ENCODE assay signal across 16 mouse cellular contexts in genomic region chr3:107742071-107742710, GRCm38 (mm10). TPM values are rescaled to one million over a fixed set of nuclear protein-coding genes. Genes with fewer than 3 reads are reported as not detected.
DNase-seq lines count a peak whose midpoint lies in the region; ATAC-seq and TF ChIP-seq lines count a peak whose summit lies in the region.
"Had no signal": no experiment of that assay in that cellular context is flagged by ENCODE, and none has a peak within 500 bp of the region (broad histone marks: within the 10 kb centered on the region; RNA-seq: fewer than 3 reads in every experiment).

No protein-coding gene starts in this region.

- DNase-seq in midbrain, embryonic 11.5 days (ENCODE audit: low spot score, missing footprints), result no peak
- DNase-seq in thymus, adult 18-20 months, result no peak
- DNase-seq: gastrocnemius, postnatal 14 days; heart, postnatal 14 days; kidney, adult 9 months; lung, postnatal 4 days; right cerebral cortex, postnatal 14 days had no signal

- no peak overlapping the region for H3K9ac ChIP-seq in forebrain, embryonic 16.5 days (replicated peaks; ENCODE audit: low read depth, low read length)
- no peak overlapping the region for H3K9ac ChIP-seq in forebrain, embryonic 15.5 days (replicated peaks)
- no peak overlapping the region for H3K9ac ChIP-seq in intestine, embryonic 16.5 days (ENCODE audit: low read depth, low read length)
- H3K9ac ChIP-seq in intestine, postnatal 0 days (ENCODE audit: low read depth, low read length), result no peak overlapping the region
- H3K9ac ChIP-seq in midbrain, embryonic 12.5 days (replicated peaks), result no peak overlapping the region
- no peak overlapping the region for H3K9ac ChIP-seq in midbrain, embryonic 11.5 days (ENCODE audit: low read length)
- H3K9ac ChIP-seq in stomach, embryonic 16.5 days (ENCODE audit: low read length), result 0 out of 2 replicates have a peak overlapping the region, but pooled peaks have one; percentile 22
- H3K9ac ChIP-seq: liver, embryonic 12.5 days had no signal

- no peaks in the 10 kb centered on the region for H3K9me3 ChIP-seq in forebrain, embryonic 16.5 days (ENCODE audit: control insufficient read depth, low read length)
- H3K9me3 ChIP-seq in forebrain, embryonic 15.5 days, result no peaks in the 10 kb centered on the region
- H3K9me3 ChIP-seq in intestine, embryonic 16.5 days (ENCODE audit: control insufficient read depth, low read length), result no peaks in the 10 kb centered on the region
- no peaks in the 10 kb centered on the region for H3K9me3 ChIP-seq in intestine, postnatal 0 days (ENCODE audit: control insufficient read depth)
- no peaks in the 10 kb centered on the region for H3K9me3 ChIP-seq in midbrain, embryonic 12.5 days
- H3K9me3 ChIP-seq in midbrain, embryonic 11.5 days (ENCODE audit: control insufficient read depth, low read length), result no peaks in the 10 kb centered on the region
- no peaks in the 10 kb centered on the region for H3K9me3 ChIP-seq in stomach, embryonic 16.5 days (replicated peaks; ENCODE audit: control insufficient read depth, low read length)
- H3K9me3 ChIP-seq: G1E; liver, embryonic 12.5 days had no signal

- H3K4me2 ChIP-seq in forebrain, embryonic 16.5 days (ENCODE audit: low read length), result no peak overlapping the region
- no peak overlapping the region for H3K4me2 ChIP-seq in forebrain, embryonic 15.5 days (replicated peaks)
- H3K4me2 ChIP-seq in intestine, embryonic 16.5 days (ENCODE audit: low read depth, low read length), result no peak overlapping the region
- no peak overlapping the region for H3K4me2 ChIP-seq in intestine, postnatal 0 days (replicated peaks; ENCODE audit: low read depth)
- no peak overlapping the region for H3K4me2 ChIP-seq in midbrain, embryonic 12.5 days (replicated peaks)
- no peak overlapping the region for H3K4me2 ChIP-seq in midbrain, embryonic 11.5 days
- H3K4me2 ChIP-seq in stomach, embryonic 16.5 days (ENCODE audit: low read depth, low read length), result no peak overlapping the region
- H3K4me2 ChIP-seq: liver, embryonic 12.5 days had no signal

- no peak overlapping the region for H3K4me3 ChIP-seq in forebrain, embryonic 16.5 days (replicated peaks; ENCODE audit: low read length)
- H3K4me3 ChIP-seq in forebrain, embryonic 15.5 days, result no peak overlapping the region
- no peak overlapping the region for H3K4me3 ChIP-seq in intestine, embryonic 16.5 days (ENCODE audit: low read length)
- no peak overlapping the region for H3K4me3 ChIP-seq in intestine, postnatal 0 days (ENCODE audit: low read depth, low read length)
- H3K4me3 ChIP-seq in midbrain, embryonic 12.5 days, result no peak overlapping the region
- no peak overlapping the region for H3K4me3 ChIP-seq in midbrain, embryonic 11.5 days (ENCODE audit: low read depth, low read length)
- H3K4me3 ChIP-seq in stomach, embryonic 16.5 days (replicated peaks; ENCODE audit: low read length), result no peak overlapping the region
- H3K4me3 ChIP-seq: erythroblast, embryonic 14.5 days; liver, embryonic 12.5 days had no signal

- no peak for TF ChIP-seq CTCF in intestine, postnatal 0 days (IDR thresholded peaks at IDR 0.05; ENCODE audit: low read depth)

- no peaks in the 10 kb centered on the region for H3K27me3 ChIP-seq in forebrain, embryonic 16.5 days (replicated peaks; ENCODE audit: control insufficient read depth, insufficient read depth, low read length)
- no peaks in the 10 kb centered on the region for H3K27me3 ChIP-seq in forebrain, embryonic 15.5 days
- no peaks in the 10 kb centered on the region for H3K27me3 ChIP-seq in intestine, embryonic 16.5 days (replicated peaks; ENCODE audit: control insufficient read depth, insufficient read depth, low read length)
- H3K27me3 ChIP-seq in intestine, postnatal 0 days (replicated peaks; ENCODE audit: control insufficient read depth, insufficient read depth, low read length), result no peaks in the 10 kb centered on the region
- no peaks in the 10 kb centered on the region for H3K27me3 ChIP-seq in midbrain, embryonic 12.5 days
- no peaks in the 10 kb centered on the region for H3K27me3 ChIP-seq in midbrain, embryonic 11.5 days (ENCODE audit: control insufficient read depth, insufficient read depth, low read length)
- no peaks in the 10 kb centered on the region for H3K27me3 ChIP-seq in stomach, embryonic 16.5 days (ENCODE audit: control insufficient read depth, insufficient read depth, low read length)
- H3K27me3 ChIP-seq: liver, embryonic 12.5 days had no signal

- H3K27ac ChIP-seq in forebrain, embryonic 16.5 days (ENCODE audit: low read length), result peak overlapping the region; percentile 6; the same call in 1 of the 2 replicates
- H3K27ac ChIP-seq in forebrain, embryonic 15.5 days (replicated peaks), result no peak overlapping the region
- peak overlapping the region; percentile 68; the same call in 1 of the 2 replicates for H3K27ac ChIP-seq in intestine, embryonic 16.5 days (ENCODE audit: low read length)
- H3K27ac ChIP-seq in intestine, postnatal 0 days (ENCODE audit: low read depth, low read length), result no peak overlapping the region
- H3K27ac ChIP-seq in midbrain, embryonic 12.5 days (replicated peaks), result 0 out of 2 replicates have a peak overlapping the region, but pooled peaks have one; percentile 16
- H3K27ac ChIP-seq in midbrain, embryonic 11.5 days (ENCODE audit: low read depth, low read length), result no peak overlapping the region
- H3K27ac ChIP-seq in stomach, embryonic 16.5 days (ENCODE audit: low read length), result peak overlapping the region; percentile 83
- H3K27ac ChIP-seq: liver, embryonic 12.5 days had no signal

- 90% methylated on average over 10 of the region's 10 CpGs for WGBS in forebrain, embryonic 16.5 days
- 92% methylated on average over 10 of the region's 10 CpGs for WGBS in forebrain, embryonic 15.5 days
- 87% methylated on average over 10 of the region's 10 CpGs for WGBS in intestine, embryonic 16.5 days
- 85% methylated on average over 10 of the region's 10 CpGs for WGBS in intestine, postnatal 0 days
- 86% methylated on average over 10 of the region's 10 CpGs for WGBS in midbrain, embryonic 12.5 days
- 90% methylated on average over 10 of the region's 10 CpGs for WGBS in midbrain, embryonic 11.5 days
- 83% methylated on average over 10 of the region's 10 CpGs for WGBS in stomach, embryonic 16.5 days

- no peak for ATAC-seq in forebrain, embryonic 16.5 days
- no peak for ATAC-seq in forebrain, embryonic 15.5 days (replicated peaks)
- ATAC-seq in intestine, embryonic 16.5 days, result no peak
- no peak for ATAC-seq in intestine, postnatal 0 days
- ATAC-seq in midbrain, embryonic 12.5 days (ENCODE audit: low FRiP score, low read depth), result no peak
- no peak for ATAC-seq in midbrain, embryonic 11.5 days (ENCODE audit: low FRiP score)
- no peak for ATAC-seq in stomach, embryonic 16.5 days (ENCODE audit: insufficient read depth, low FRiP score)
- ATAC-seq: liver, embryonic 12.5 days had no signal

- no peaks in the 10 kb centered on the region; the same call in 1 of the 2 replicates for H3K36me3 ChIP-seq in forebrain, embryonic 16.5 days (ENCODE audit: control insufficient read depth, insufficient read depth)
- no peaks in the 10 kb centered on the region for H3K36me3 ChIP-seq in forebrain, embryonic 15.5 days
- H3K36me3 ChIP-seq in intestine, embryonic 16.5 days (ENCODE audit: control insufficient read depth, insufficient read depth, low read length), result no peaks in the 10 kb centered on the region; the same call in 1 of the 2 replicates
- H3K36me3 ChIP-seq in intestine, postnatal 0 days (ENCODE audit: control insufficient read depth, insufficient read depth), result 0 out of 2 replicates have a peak, but pooled peaks cover 5% of the 10 kb centered on the region
- H3K36me3 ChIP-seq in midbrain, embryonic 12.5 days, result 0 out of 2 replicates have a peak, but pooled peaks cover 12% of the 10 kb centered on the region
- no peaks in the 10 kb centered on the region for H3K36me3 ChIP-seq in midbrain, embryonic 11.5 days (ENCODE audit: control insufficient read depth, insufficient read depth, low read length)
- H3K36me3 ChIP-seq in stomach, embryonic 16.5 days (ENCODE audit: control insufficient read depth, insufficient read depth, low read length), result no peaks in the 10 kb centered on the region
- H3K36me3 ChIP-seq: G1E had no signal

- peaks cover 22% of the 10 kb centered on the region for H3K4me1 ChIP-seq in forebrain, embryonic 16.5 days (replicated peaks; ENCODE audit: control insufficient read depth, insufficient read depth, low read length)
- peaks cover 27% of the 10 kb centered on the region for H3K4me1 ChIP-seq in forebrain, embryonic 15.5 days
- H3K4me1 ChIP-seq in intestine, embryonic 16.5 days (ENCODE audit: control insufficient read depth, insufficient read depth, low read length), result peaks cover 27% of the 10 kb centered on the region
- H3K4me1 ChIP-seq in intestine, postnatal 0 days (replicated peaks; ENCODE audit: control insufficient read depth, insufficient read depth, low read length), result peaks cover 5% of the 10 kb centered on the region; the same call in 1 of the 2 replicates
- peaks cover 29% of the 10 kb centered on the region for H3K4me1 ChIP-seq in midbrain, embryonic 12.5 days
- peaks cover 21% of the 10 kb centered on the region for H3K4me1 ChIP-seq in midbrain, embryonic 11.5 days (ENCODE audit: control insufficient read depth, insufficient read depth, low read length)
- H3K4me1 ChIP-seq in stomach, embryonic 16.5 days (ENCODE audit: control insufficient read depth, insufficient read depth, low read length), result peaks cover 26% of the 10 kb centered on the region

RNA-seq across cellular contexts. Expression of gene Csf1, which starts 18.1 kb away (rescaled TPM):
- 7.3 and 8.1 TPM in 2 replicates for polyA plus RNA-seq in forebrain, embryonic 16.5 days (2015; fragmentation: Nextera tagmentation; extraction: Ambion mirVana)
- polyA plus RNA-seq in forebrain, embryonic 15.5 days (2015; fragmentation: Nextera tagmentation; extraction: Ambion mirVana), result 6.5 and 7.9 TPM in 2 replicates
- polyA plus RNA-seq in intestine, embryonic 16.5 days (2015; fragmentation: Nextera tagmentation; extraction: Ambion mirVana), result 11.8 and 13.9 TPM in 2 replicates
- 8.6 and 9.2 TPM in 2 replicates for polyA plus RNA-seq in intestine, postnatal 0 days (2015; fragmentation: Nextera tagmentation; extraction: Ambion mirVana)
- 7.1 and 8.5 TPM in 2 replicates for polyA plus RNA-seq in midbrain, embryonic 12.5 days (2016; fragmentation: Nextera tagmentation; extraction: Ambion mirVana)
- 4.6 and 5.7 TPM in 2 replicates for polyA plus RNA-seq in midbrain, embryonic 11.5 days (2014; fragmentation: Nextera tagmentation; extraction: Ambion mirVana)
- polyA plus RNA-seq in stomach, embryonic 16.5 days (2015; fragmentation: Nextera tagmentation; extraction: Ambion mirVana), result 19.2 and 20.2 TPM in 2 replicates

RNA-seq across cellular contexts. Expression of gene Ahcyl1, which starts 45.8 kb away (rescaled TPM):
- polyA plus RNA-seq in forebrain, embryonic 16.5 days (2015; fragmentation: Nextera tagmentation; extraction: Ambion mirVana), result 110 and 117 TPM in 2 replicates
- 110 and 114 TPM in 2 replicates for polyA plus RNA-seq in forebrain, embryonic 15.5 days (2015; fragmentation: Nextera tagmentation; extraction: Ambion mirVana)
- 43.6 and 63.5 TPM in 2 replicates for polyA plus RNA-seq in intestine, embryonic 16.5 days (2015; fragmentation: Nextera tagmentation; extraction: Ambion mirVana)
- 37.8 and 39.0 TPM in 2 replicates for polyA plus RNA-seq in intestine, postnatal 0 days (2015; fragmentation: Nextera tagmentation; extraction: Ambion mirVana)
- polyA plus RNA-seq in midbrain, embryonic 12.5 days (2016; fragmentation: Nextera tagmentation; extraction: Ambion mirVana), result 143 and 151 TPM in 2 replicates
- 127 and 132 TPM in 2 replicates for polyA plus RNA-seq in midbrain, embryonic 11.5 days (2014; fragmentation: Nextera tagmentation; extraction: Ambion mirVana)
- 65.8 and 71.2 TPM in 2 replicates for polyA plus RNA-seq in stomach, embryonic 16.5 days (2015; fragmentation: Nextera tagmentation; extraction: Ambion mirVana)

Comparison
In these comparisons a context has a peak if more than half of its experiments do, and no peak if none do; other contexts are left out.
1. H3K27ac ChIP-seq: peak in forebrain, embryonic 16.5 days (single experiment), intestine, embryonic 16.5 days (single experiment), midbrain, embryonic 12.5 days (single experiment) and stomach, embryonic 16.5 days (single experiment); none in forebrain, embryonic 15.5 days (single experiment), intestine, postnatal 0 days (single experiment) and midbrain, embryonic 11.5 days (single experiment).